Comparison of ENCODE assay signal across 23 mouse cellular contexts in the genomic region with DNA sequence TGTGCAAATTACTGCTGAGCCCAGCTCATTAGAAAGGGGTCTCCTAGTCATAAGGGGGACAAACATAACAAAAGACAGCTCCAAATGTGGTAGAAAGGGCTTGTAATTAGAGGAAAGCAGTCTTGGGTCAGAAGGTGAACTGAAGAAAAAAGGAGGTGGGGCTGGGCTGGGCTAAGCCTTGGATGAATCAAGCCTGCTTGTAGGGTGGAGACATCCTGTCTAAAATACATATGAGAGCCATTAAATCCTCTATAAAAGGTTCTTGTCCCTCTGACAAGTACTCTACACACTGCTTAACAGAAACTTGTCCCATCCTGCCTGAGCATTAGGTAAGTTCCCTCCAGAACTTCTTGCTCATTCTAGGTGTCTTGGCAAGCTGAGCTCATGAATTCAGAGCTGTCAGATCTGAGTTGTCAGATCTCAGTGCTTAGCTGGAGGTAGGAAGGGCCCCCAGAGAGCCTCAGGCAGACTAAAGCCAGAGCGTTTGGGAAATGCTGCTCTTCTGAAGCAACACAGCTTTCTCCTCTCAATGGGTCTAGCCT. TPM values are rescaled to one million over a fixed set of nuclear protein-coding genes. Genes with fewer than 3 reads are reported as not detected.
"Had no signal": no experiment of that assay in that cellular context is flagged by ENCODE, and none has a peak within 500 bp of the region (broad histone marks: within the 10 kb centered on the region; RNA-seq: fewer than 3 reads in every experiment).

A gene (plus strand): TSS at position 278 of the 542 bp plus-strand sequence.

- H3K4me2 ChIP-seq: liver, embryonic 12.5 days; lung, embryonic 14.5 days; midbrain, embryonic 11.5 days; midbrain, embryonic 15.5 days; neural tube, embryonic 12.5 days had no signal

- H3K9me3 ChIP-seq: liver, embryonic 12.5 days; midbrain, embryonic 15.5 days; neural tube, embryonic 12.5 days had no signal

- H3K4me3 ChIP-seq: layer of hippocampus, adult 2 months; liver, embryonic 12.5 days; megakaryocyte, embryonic 14.5 days; midbrain, embryonic 15.5 days; neural tube, embryonic 12.5 days had no signal

- H3K9ac ChIP-seq: liver, embryonic 12.5 days; lung, embryonic 14.5 days; midbrain, embryonic 15.5 days; neural tube, embryonic 12.5 days had no signal

- H3K27me3 ChIP-seq: liver, embryonic 12.5 days; megakaryocyte, embryonic 14.5 days; midbrain, embryonic 15.5 days; neural tube, embryonic 12.5 days had no signal

- H3K27ac ChIP-seq: layer of hippocampus, adult 2 months; liver, embryonic 12.5 days; midbrain, embryonic 15.5 days; neural tube, embryonic 12.5 days had no signal

- DNase-seq: kidney, adult 9 months; kidney, postnatal 10 days; kidney, postnatal 4 days; left cerebral cortex, postnatal 4 days; lung, embryonic 14.5 days; lung, postnatal 10 days; lung, postnatal 4 days; right cerebral cortex, postnatal 14 days; thymus, adult 2 months; thymus, postnatal 25 days had no signal

- H3K4me1 ChIP-seq: liver, embryonic 12.5 days; megakaryocyte, embryonic 14.5 days; midbrain, embryonic 15.5 days; neural tube, embryonic 12.5 days had no signal

- ATAC-seq: liver, embryonic 12.5 days; midbrain, embryonic 15.5 days had no signal

- H3K36me3 ChIP-seq: liver, embryonic 12.5 days; midbrain, embryonic 15.5 days; neural tube, embryonic 12.5 days had no signal

RNA-seq across cellular contexts. Expression of the gene that starts here (rescaled TPM):
- total RNA-seq: layer of hippocampus, adult 2 months; layer of hippocampus, postnatal 10 days; left cerebral cortex, postnatal 10 days; left cerebral cortex, postnatal 4 days; monocyte, adult 5-6 weeks; neutrophil, adult 5-6 weeks had no signal
- polyA plus RNA-seq: liver, embryonic 12.5 days; liver, embryonic 16.5 days; lung, embryonic 14.5 days; midbrain, embryonic 11.5 days; midbrain, embryonic 15.5 days; neural tube, embryonic 12.5 days; spleen, adult 2 months; testis, adult 2 months had no signal
